Mouse (Mus musculus): ENCODE measurements around the gene Sorcs3. TPM values are rescaled to one million over a fixed set of nuclear protein-coding genes. Genes with fewer than 3 reads are reported as not detected.

Gene Sorcs3
- polyA plus RNA-seq, 1 experiment, result 0.01 TPM

DNA sequence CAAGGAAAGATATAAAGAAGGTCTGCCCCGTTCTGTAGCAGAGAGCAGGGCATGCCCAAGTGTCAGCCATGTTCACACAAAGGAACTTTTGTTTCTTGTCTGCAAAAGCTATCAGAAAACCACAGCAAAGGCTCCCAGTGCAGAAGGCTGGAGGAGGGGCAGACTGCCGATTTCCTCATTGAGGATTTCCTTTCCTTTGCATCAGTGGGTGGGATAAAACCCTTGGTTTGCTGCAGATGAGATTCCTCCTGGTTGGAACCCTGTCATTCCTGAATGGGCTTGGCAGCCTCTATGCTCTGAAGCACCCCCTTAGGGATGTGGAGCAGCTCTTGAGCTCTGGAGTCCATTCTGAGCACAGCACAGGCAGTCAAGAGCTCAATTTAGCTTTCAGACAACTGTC is 223.9 kb downstream of the Sorcs3 start:
- no peaks in the 10 kb centered on the region for H3K36me3 ChIP-seq (ENCODE audit: control insufficient read depth, insufficient read depth)
- no peaks in the 10 kb centered on the region for H3K27me3 ChIP-seq (ENCODE audit: control insufficient read depth, insufficient read depth, insufficient read length)
- H3K79me2 ChIP-seq (ENCODE audit: control insufficient read depth, insufficient read depth), result no peaks in the 10 kb centered on the region
- TF ChIP-seq MYOG (IDR thresholded peaks at IDR 0.05; ENCODE audit: control insufficient read depth, extremely low read depth, insufficient read length) (no peak), CEBPB (IDR thresholded peaks at IDR 0.05; ENCODE audit: low read depth) (no peak), CTCF (IDR thresholded peaks at IDR 0.05; ENCODE audit: control insufficient read depth, insufficient read depth, insufficient read length) (no peak), MYOD1 (IDR thresholded peaks at IDR 0.05; ENCODE audit: control insufficient read depth, insufficient read length, low read depth) (no peak), FOSL1 (IDR thresholded peaks at IDR 0.05; ENCODE audit: insufficient read depth, low read length, poor library complexity, severe bottlenecking) (no peak), USF1 (IDR thresholded peaks at IDR 0.05; ENCODE audit: low read depth) (no peak), MAX (IDR thresholded peaks at IDR 0.05) (no peak)
- H3K4me3 ChIP-seq (ENCODE audit: insufficient read depth, poor library complexity, severe bottlenecking), result no peak overlapping the region
- no peaks in the 10 kb centered on the region for H3K79me3 ChIP-seq (ENCODE audit: low read depth)
- H3ac ChIP-seq (ENCODE audit: control insufficient read depth, insufficient read length, low read depth), result no peak overlapping the region

DNA sequence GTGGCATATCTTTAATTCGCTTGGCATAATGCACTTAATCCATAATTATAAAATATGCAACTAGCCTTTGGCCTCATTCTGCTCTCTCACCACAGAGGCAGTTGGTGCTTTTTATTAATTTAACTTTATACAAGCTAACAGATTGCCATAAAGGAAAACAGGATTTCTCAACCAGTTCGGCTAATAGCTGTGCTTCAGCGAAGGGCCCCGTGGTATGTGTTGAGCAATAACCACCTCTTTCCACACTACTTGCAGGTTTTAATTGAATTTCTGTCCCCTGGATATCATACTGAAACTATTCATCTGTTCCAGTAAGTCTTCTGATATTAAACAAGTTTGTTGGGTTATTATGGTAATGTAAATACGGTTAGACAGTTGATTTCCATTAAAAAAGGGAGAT is 224.5 kb downstream of the Sorcs3 start:
- no peaks in the 10 kb centered on the region for H3K36me3 ChIP-seq (ENCODE audit: control insufficient read depth, insufficient read depth)
- no peaks in the 10 kb centered on the region for H3K79me3 ChIP-seq (ENCODE audit: low read depth)
- no peak overlapping the region for H3ac ChIP-seq (ENCODE audit: control insufficient read depth, insufficient read length, low read depth)
- H3K79me2 ChIP-seq (ENCODE audit: control insufficient read depth, insufficient read depth), result no peaks in the 10 kb centered on the region
- H3K27me3 ChIP-seq (ENCODE audit: control insufficient read depth, insufficient read depth, insufficient read length), result no peaks in the 10 kb centered on the region
- no peak overlapping the region for H3K4me3 ChIP-seq (ENCODE audit: insufficient read depth, poor library complexity, severe bottlenecking)
- TF ChIP-seq MAX (IDR thresholded peaks at IDR 0.05) (no peak), MYOD1 (IDR thresholded peaks at IDR 0.05; ENCODE audit: control insufficient read depth, insufficient read length, low read depth) (no peak), FOSL1 (IDR thresholded peaks at IDR 0.05; ENCODE audit: insufficient read depth, low read length, poor library complexity, severe bottlenecking) (no peak), MYOG (IDR thresholded peaks at IDR 0.05; ENCODE audit: control insufficient read depth, extremely low read depth, insufficient read length) (no peak), CTCF (IDR thresholded peaks at IDR 0.05; ENCODE audit: control insufficient read depth, insufficient read depth, insufficient read length) (no peak), CEBPB (IDR thresholded peaks at IDR 0.05; ENCODE audit: low read depth) (no peak), USF1 (IDR thresholded peaks at IDR 0.05; ENCODE audit: low read depth) (no peak)

- Histone ChIP-seq H3K79me3 (ENCODE audit: low read depth) (no peaks in the 10 kb centered on the region), H3K36me3 (ENCODE audit: control insufficient read depth, insufficient read depth) (no peaks in the 10 kb centered on the region), H3K27me3 (ENCODE audit: control insufficient read depth, insufficient read depth, insufficient read length) (no peaks in the 10 kb centered on the region), H3K4me3 (ENCODE audit: insufficient read depth, poor library complexity, severe bottlenecking) (no peak overlapping the region), H3K79me2 (ENCODE audit: control insufficient read depth, insufficient read depth) (no peaks in the 10 kb centered on the region), H3ac (ENCODE audit: control insufficient read depth, insufficient read length, low read depth) (no peak overlapping the region)
- no peak for TF ChIP-seq CTCF (IDR thresholded peaks at IDR 0.05; ENCODE audit: control insufficient read depth, insufficient read depth, insufficient read length)
- TF ChIP-seq MYOD1 (IDR thresholded peaks at IDR 0.05; ENCODE audit: control insufficient read depth, insufficient read length, low read depth), result no peak
- TF ChIP-seq MYOG (IDR thresholded peaks at IDR 0.05; ENCODE audit: control insufficient read depth, extremely low read depth, insufficient read length), result no peak
- TF ChIP-seq FOSL1 (IDR thresholded peaks at IDR 0.05; ENCODE audit: insufficient read depth, low read length, poor library complexity, severe bottlenecking), result no peak
- no peak for TF ChIP-seq USF1 (IDR thresholded peaks at IDR 0.05; ENCODE audit: low read depth)
- no peak for TF ChIP-seq CEBPB (IDR thresholded peaks at IDR 0.05; ENCODE audit: low read depth)
- TF ChIP-seq MAX (IDR thresholded peaks at IDR 0.05), result no peak
Observed at GRCm38 (mm10) chr19:48438450-48438849, 232.6 kb downstream of the Sorcs3 start.

DNA sequence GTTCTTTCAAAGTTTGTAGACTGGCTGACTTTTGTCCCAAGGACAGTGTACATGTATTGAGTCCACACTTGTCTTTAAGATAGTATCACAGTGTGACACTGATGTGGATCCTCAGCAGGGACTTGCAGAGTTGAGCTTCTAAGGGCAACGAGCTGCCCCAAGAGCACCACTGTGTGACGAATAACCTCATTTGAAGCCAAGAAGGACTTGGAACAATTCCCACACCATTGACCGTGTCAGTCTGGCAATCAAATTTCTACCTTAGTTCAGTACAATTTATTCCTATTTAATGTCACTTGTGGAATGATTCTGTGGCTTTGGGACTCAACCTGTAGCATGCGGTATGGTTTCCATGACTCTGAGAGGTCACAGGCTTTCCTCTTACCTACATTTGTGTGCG is 255.3 kb downstream of the Sorcs3 start:
- TF ChIP-seq MYOG (IDR thresholded peaks at IDR 0.05; ENCODE audit: control insufficient read depth, extremely low read depth, insufficient read length) (no peak), CEBPB (IDR thresholded peaks at IDR 0.05; ENCODE audit: low read depth) (no peak)
- no peaks in the 10 kb centered on the region for H3K36me3 ChIP-seq (ENCODE audit: control insufficient read depth, insufficient read depth)
- H3ac ChIP-seq (ENCODE audit: control insufficient read depth, insufficient read length, low read depth), result no peak overlapping the region
- H3K79me3 ChIP-seq (ENCODE audit: low read depth), result no peaks in the 10 kb centered on the region
- H3K4me3 ChIP-seq (ENCODE audit: insufficient read depth, poor library complexity, severe bottlenecking), result no peak overlapping the region
- no peaks in the 10 kb centered on the region for H3K27me3 ChIP-seq (ENCODE audit: control insufficient read depth, insufficient read depth, insufficient read length)
- H3K79me2 ChIP-seq (ENCODE audit: control insufficient read depth, insufficient read depth), result no peaks in the 10 kb centered on the region

DNA sequence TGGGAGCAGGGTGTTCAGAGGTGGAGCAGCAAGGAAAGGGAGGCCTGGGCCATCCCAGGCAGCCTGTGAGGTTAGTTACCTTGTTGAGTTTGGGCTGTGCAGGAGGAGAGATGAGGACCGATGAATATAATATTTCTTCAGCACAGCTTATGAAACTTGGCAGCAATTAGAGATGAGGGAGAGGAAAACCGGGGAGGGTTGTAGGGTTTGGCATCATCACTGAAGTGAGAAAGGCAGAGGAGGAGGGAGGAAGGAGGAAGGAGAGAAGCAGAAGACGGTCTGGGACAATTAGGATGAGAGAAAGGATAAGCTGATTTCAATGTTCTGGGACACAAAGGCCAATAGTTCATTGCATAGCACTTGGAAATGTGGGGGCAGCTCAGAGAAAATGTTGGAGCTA is 256.6 kb downstream of the Sorcs3 start:
- Histone ChIP-seq H3K27me3 (ENCODE audit: control insufficient read depth, insufficient read depth, insufficient read length) (no peaks in the 10 kb centered on the region), H3K36me3 (ENCODE audit: control insufficient read depth, insufficient read depth) (no peaks in the 10 kb centered on the region), H3K79me2 (ENCODE audit: control insufficient read depth, insufficient read depth) (no peaks in the 10 kb centered on the region), H3ac (ENCODE audit: control insufficient read depth, insufficient read length, low read depth) (no peak overlapping the region), H3K4me3 (ENCODE audit: insufficient read depth, poor library complexity, severe bottlenecking) (no peak overlapping the region), H3K79me3 (ENCODE audit: low read depth) (no peaks in the 10 kb centered on the region)
- TF ChIP-seq MAX (IDR thresholded peaks at IDR 0.05) (no peak), MYOG (IDR thresholded peaks at IDR 0.05; ENCODE audit: control insufficient read depth, extremely low read depth, insufficient read length) (no peak), USF1 (IDR thresholded peaks at IDR 0.05; ENCODE audit: low read depth) (no peak), FOSL1 (IDR thresholded peaks at IDR 0.05; ENCODE audit: insufficient read depth, low read length, poor library complexity, severe bottlenecking) (no peak)

- H3K79me2 ChIP-seq (ENCODE audit: control insufficient read depth, insufficient read depth), result no peaks in the 10 kb centered on the region
- TF ChIP-seq MYOD1 (IDR thresholded peaks at IDR 0.05; ENCODE audit: control insufficient read depth, insufficient read length, low read depth) (no peak), CTCF (IDR thresholded peaks at IDR 0.05; ENCODE audit: control insufficient read depth, insufficient read depth, insufficient read length) (no peak), MYOG (IDR thresholded peaks at IDR 0.05; ENCODE audit: control insufficient read depth, extremely low read depth, insufficient read length) (no peak), MAX (IDR thresholded peaks at IDR 0.05) (no peak), USF1 (IDR thresholded peaks at IDR 0.05; ENCODE audit: low read depth) (no peak), CEBPB (IDR thresholded peaks at IDR 0.05; ENCODE audit: low read depth) (no peak), FOSL1 (IDR thresholded peaks at IDR 0.05; ENCODE audit: insufficient read depth, low read length, poor library complexity, severe bottlenecking) (no peak)
- no peak overlapping the region for H3ac ChIP-seq (ENCODE audit: control insufficient read depth, insufficient read length, low read depth)
- no peaks in the 10 kb centered on the region for H3K79me3 ChIP-seq (ENCODE audit: low read depth)
- H3K27me3 ChIP-seq (ENCODE audit: control insufficient read depth, insufficient read depth, insufficient read length), result no peaks in the 10 kb centered on the region
- H3K36me3 ChIP-seq (ENCODE audit: control insufficient read depth, insufficient read depth), result no peaks in the 10 kb centered on the region
- H3K4me3 ChIP-seq (ENCODE audit: insufficient read depth, poor library complexity, severe bottlenecking), result no peak overlapping the region
Observed at GRCm38 (mm10) chr19:48463494-48463893, 257.7 kb downstream of the Sorcs3 start.
